Mouse (Mus musculus): Measurements from ENCODE around the gene Chrne.

- no peak for TF ChIP-seq POLR2A (IDR thresholded peaks at IDR 0.05; ENCODE audit: borderline replicate concordance, insufficient read depth, low read length)
- no peak for TF ChIP-seq CTCF (IDR thresholded peaks at IDR 0.05; ENCODE audit: borderline replicate concordance, insufficient read depth, low read depth, low read length)
Observed at GRCm38 (mm10) chr11:70573872-70574271, 45.1 kb downstream of the Chrne start.

Data from cerebellum, adult 2 months (tissue).